8 mouse cellular contexts compared by ENCODE assay signal in the genomic region with DNA sequence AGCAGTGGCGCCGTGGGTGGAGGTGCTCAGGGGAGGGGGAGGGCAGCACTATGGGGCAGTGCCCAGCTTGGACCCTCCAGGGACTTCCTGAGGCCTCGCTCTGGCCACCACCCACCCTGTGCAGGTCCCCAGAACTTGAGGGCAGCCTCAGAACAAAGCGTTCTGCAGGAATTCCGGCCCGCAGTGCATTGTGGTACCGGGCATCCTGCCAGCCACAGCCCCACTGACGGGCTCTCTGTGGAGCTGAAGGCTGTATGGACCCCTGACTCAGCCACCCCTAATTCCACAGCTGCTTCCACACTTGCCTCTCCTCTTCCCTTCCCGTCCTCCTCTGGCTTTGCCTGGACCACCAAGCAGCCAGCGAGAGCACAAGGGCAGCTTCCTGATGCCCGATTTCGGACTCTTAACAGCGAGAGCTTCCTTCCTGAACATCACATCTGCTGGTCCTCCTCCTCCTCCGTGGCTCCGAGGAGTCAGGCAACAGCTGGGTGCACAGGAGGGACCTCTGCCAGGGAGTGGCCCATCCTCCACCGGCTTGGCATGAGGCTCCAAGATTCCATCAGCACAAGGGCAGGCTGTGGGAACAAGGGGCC. TPM values are rescaled to one million over a fixed set of nuclear protein-coding genes. Genes with fewer than 3 reads are reported as not detected.
DNase-seq lines count a peak whose midpoint lies in the region; ATAC-seq lines count a peak whose summit lies in the region.

No protein-coding gene starts in this region.

- H3K9ac ChIP-seq in heart, embryonic 12.5 days: no peak overlapping the region

- H3K4me2 ChIP-seq in heart, embryonic 12.5 days: no peak overlapping the region

- peak; percentile 67 to 77 for DNase-seq in heart, adult 18-20 months
- DNase-seq in urinary bladder, postnatal 14 days (ENCODE audit: low spot score): peak; percentile 16
- DNase-seq in urinary bladder, postnatal 25 days (ENCODE audit: low spot score): no peak
- DNase-seq in kidney, adult 8-10 months: peak; percentile 48 to 52
- DNase-seq in lung, postnatal 36 days: peak; percentile 91
- DNase-seq in thymus, adult 18-20 months: no peak
- DNase-seq in cerebellum, adult 11 months: no peak

- H3K4me3 ChIP-seq in heart, embryonic 12.5 days: no peak overlapping the region

- no peak for ATAC-seq in heart, embryonic 12.5 days (ENCODE audit: insufficient number of reproducible peaks, low FRiP score)

- H3K36me3 ChIP-seq in heart, embryonic 12.5 days: no peaks in the 10 kb centered on the region

- peaks cover 9% of the 10 kb centered on the region; the same call in 1 of the 2 replicates for H3K4me1 ChIP-seq in heart, embryonic 12.5 days (replicated peaks)

- peaks cover 6% of the 10 kb centered on the region; the same call in 1 of the 2 replicates for H3K9me3 ChIP-seq in heart, embryonic 12.5 days (replicated peaks)

- WGBS in heart, embryonic 12.5 days: 68% methylated on average over 16 of the region's 16 CpGs

- no peaks in the 10 kb centered on the region; the same call in 1 of the 2 replicates for H3K27me3 ChIP-seq in heart, embryonic 12.5 days (replicated peaks)

- no peak overlapping the region for H3K27ac ChIP-seq in heart, embryonic 12.5 days (ENCODE audit: poor library complexity, severe bottlenecking)

RNA-seq across cellular contexts. Expression of a gene that starts 46.2 kb away (rescaled TPM):
- 10 to 100 TPM; 18.1 to 23.4 TPM for total RNA-seq in heart, adult 18-20 months (2021)
- 20.8 and 21.3 TPM in 2 replicates for polyA plus RNA-seq in heart, embryonic 12.5 days (2016; fragmentation: Nextera tagmentation; extraction: Ambion mirVana)

Comparison
In these comparisons a context has a peak if more than half of its experiments do, and no peak if none do; other contexts are left out.
1. DNase-seq: peak in heart, adult 18-20 months (2 of 2), urinary bladder, postnatal 14 days (single experiment), kidney, adult 8-10 months (2 of 2) and lung, postnatal 36 days (single experiment); none in urinary bladder, postnatal 25 days (single experiment), thymus, adult 18-20 months (0 of 2) and cerebellum, adult 11 months (single experiment).